Mouse (Mus musculus): Measurements from ENCODE around the gene Srarp.

DNA sequence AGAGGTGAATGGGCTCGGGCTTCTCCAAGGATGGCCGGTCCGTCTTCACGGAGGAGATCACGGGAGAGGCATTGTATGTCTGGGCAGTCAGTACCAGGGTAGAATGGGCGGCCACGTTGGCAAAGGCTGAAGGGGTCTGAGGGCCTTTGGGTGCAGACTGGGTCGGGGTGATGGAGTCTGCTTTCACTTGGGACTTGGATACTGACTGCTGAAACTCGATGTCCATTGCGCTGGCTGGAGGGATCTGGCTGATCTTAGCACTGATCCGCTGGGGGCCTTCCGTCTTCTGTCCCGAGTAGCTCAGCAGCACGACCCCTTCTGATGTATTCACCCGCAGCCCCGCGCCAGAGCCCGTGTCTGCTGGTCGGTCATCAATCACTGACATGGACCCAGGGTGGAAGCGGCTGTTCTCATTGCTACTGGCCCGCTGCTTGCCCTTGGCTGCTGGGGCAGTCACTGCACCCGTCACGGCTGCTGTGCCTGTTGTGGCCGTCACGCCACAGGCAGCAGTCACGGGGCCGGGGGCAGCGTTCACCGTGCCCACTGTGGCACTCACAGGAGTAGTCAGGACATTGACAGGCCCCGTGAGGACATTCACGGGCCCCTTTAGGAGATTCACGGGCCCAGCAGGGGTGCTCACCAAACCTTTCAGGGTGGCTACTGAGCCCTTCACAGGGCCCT is 36.9 kb upstream of the Srarp start:
- TF ChIP-seq CTCF (IDR thresholded peaks at IDR 0.05; ENCODE audit: insufficient read depth, low read depth, low read length) (no peak), POLR2A (IDR thresholded peaks at IDR 0.05; ENCODE audit: insufficient read depth, low read depth, low read length) (no peak)

Data from olfactory bulb, adult 2 months (tissue).